Mouse (Mus musculus): Measurements from ENCODE around the gene Fnip2.

The Fnip2 gene

DNA sequence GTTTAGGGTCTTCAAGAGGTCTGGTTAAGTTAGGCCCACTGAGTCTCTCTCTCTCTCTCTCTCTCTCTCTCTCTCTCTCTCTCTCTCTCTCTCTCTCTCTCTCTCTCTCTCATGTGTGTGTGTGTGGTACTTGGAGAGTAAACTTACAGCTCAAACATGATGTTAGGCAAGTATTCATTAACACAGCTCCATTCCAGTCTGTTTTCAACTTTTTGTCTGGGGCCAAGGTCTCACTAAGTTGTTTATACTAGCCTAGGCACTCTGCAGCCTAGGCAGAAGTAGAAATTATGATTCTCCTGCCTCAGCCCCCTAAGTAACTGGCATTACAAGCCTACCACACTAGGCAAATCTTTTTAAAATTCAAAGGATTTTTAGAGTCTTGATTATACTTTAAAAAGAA is 151.7 kb downstream of the Fnip2 start:
- no peak for DNase-seq (ENCODE audit: low read depth in 2 of 2, low spot score in 2 of 2)

DNA sequence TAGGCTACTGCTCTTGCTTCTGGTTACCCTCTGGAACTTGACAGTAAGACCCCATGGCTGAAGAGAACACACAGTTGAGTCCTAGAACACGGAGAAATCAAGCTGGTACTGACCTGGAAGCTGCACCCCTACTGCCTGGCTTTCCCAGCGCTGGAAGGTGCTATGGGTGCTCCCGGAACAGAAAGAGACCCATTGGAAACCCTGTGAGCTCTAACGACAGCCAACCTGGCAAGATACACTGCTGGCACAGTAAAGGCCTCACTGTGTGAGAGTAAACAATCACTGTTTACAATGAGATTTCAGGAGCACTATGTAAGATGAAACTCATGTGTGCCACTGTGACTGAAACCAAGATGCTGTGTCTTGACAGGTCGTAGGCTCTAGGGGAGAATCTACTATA is 152.5 kb downstream of the Fnip2 start:
- no peak for DNase-seq (ENCODE audit: low read depth in 2 of 2, low spot score in 2 of 2)

DNA sequence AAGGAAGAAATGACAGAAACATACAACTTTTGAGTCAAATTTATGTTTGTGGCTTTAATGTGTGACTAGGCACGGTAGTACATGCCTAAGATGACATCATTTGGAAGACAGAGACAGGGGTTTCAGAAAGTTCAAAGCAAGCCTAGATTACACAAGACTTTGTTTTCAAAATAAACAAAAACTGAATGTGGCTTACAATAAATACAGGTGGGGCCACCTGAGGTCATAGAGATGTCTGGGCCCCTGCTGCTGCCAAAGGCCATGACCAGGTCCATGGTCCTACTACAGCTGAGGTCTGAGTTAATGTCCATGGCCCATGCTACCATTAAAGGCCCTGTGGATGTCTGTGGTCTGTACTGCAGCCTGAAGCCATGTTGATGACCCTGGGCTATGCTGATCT is 154.1 kb downstream of the Fnip2 start:
- DNase-seq (ENCODE audit: low read depth in 2 of 2, low spot score in 2 of 2), result no peak

DNA sequence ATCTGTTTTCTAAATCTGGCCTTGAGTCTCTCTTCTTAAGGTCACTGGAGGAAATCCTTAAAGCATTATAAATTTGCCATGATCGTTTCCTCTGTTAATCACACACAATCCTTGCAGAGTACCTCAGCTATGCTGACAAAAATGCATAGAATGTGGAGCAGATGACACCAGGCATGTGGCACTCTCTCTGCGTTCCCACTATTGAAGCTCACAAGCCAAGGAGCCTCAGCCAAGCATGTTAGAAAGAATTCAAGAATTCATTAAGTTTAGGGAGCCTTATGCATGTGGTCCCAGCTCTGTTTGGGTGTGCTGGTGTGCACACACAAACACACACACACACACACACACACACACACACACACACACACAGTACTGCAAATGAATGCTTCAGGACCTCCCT is 155.9 kb downstream of the Fnip2 start:
- no peak for DNase-seq (ENCODE audit: low read depth in 2 of 2, low spot score in 2 of 2)

DNA sequence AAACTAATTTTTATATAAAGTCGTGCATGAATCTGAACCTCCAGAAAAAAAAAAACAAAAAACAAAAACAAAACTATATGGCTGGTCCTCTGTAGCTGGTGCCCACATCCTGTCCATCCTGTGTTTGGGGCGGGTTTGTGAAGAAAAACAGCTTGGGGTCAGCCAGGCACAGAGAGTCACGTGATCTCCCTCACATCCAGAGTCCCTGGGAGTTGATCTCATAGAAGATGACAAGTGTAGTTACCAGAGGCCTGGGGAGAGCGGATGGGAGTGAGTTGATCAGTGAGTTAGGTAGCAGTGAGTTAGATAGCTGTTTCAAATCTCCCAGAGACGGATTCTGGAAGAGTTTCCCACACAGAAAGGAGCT is 157.0 kb downstream of the Fnip2 start:
- no peak for DNase-seq (ENCODE audit: low read depth in 2 of 2, low spot score in 2 of 2)

DNA sequence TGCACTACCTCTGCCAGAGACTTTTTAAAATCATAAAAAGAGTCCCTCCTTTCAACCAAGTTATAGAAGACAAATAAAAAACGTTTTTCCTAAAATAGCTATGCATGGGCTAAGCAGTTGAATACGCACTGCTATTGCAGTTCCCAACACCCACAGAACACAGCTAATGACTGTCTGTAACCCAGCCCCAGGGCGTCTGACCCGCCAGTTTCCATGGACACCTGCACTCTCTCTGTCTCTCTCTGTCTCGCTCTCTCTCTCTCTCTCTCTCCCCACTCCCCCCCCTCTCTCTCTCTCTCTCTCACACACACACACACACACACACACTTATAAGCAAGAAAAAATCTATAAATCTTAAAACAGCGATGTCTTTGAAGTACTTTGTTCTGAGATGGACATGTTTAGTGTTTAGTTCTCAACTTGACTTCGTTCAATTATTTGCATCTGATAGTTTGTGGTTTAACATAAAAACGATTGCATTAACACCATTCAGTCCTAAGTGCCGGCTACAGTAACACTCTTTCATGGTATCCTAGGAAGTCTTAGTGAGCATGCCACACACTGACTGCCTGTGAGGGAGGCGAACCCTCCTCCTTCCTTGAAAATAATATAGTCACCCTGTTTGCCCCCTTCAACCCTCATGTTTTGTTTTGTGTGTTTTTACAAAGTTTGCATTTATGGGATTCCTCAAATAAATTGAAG is 157.5 kb downstream of the Fnip2 start:
- no peak for DNase-seq (ENCODE audit: low read depth in 2 of 2, low spot score in 2 of 2)

DNA sequence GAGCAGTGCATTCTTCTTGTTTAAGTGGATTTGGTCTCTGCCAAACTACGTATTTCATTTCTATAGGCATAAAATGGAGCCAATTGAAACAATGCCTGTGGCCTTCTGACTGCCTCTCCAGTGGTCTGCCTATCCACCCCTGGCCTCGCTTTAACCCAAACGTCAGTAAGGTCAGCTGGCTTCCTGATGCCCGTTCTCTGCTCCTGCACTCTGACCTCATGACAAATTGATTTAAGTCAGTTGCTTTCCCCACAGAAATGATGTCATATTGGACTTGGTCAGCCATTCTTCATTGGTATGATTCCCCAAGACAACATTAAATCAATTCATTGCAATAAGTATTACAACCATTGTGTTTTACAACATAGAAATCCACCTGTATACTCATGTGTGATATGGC is 159.1 kb downstream of the Fnip2 start:
- DNase-seq (ENCODE audit: low read depth in 2 of 2, low spot score in 2 of 2), result no peak

Data from CD8-positive naive resting alpha-beta T cell, adult 2 months (primary cell).